Mouse (Mus musculus): ENCODE results near the gene Olfr301. TPM values are rescaled to one million over a fixed set of nuclear protein-coding genes. Genes with fewer than 3 reads are reported as not detected.

The Olfr301 gene
- not detected in 2 replicates for polyA plus RNA-seq (2015; fragmentation: Nextera tagmentation; extraction: Ambion mirVana)

GRCm38 (mm10) chr7:86403546-86403945, at the start of gene Olfr301:
Olfr301 (plus strand) TSS chr7:86403846.

GRCm38 (mm10) chr7:86366828-86367227, 36.8 kb upstream of the Olfr301 start, which contains the start of gene Olfr305:
Olfr305 (minus strand) TSS chr7:86366928.

GRCm38 (mm10) chr7:86386558-86386957, 17.1 kb upstream of the Olfr301 start, which contains the start of gene Olfr304:
Olfr304 (minus strand) TSS chr7:86386658.

GRCm38 (mm10) chr7:86397689-86398088, 6.0 kb upstream of the Olfr301 start, which contains the start of gene Olfr303:
Olfr303 (minus strand) TSS chr7:86397789.

GRCm38 (mm10) chr7:86459621-86460020, 56.0 kb downstream of the Olfr301 start, which contains the start of gene Olfr299:
Olfr299 (plus strand) TSS chr7:86459921.

Other genes with a start within 250 kb of the Olfr301 start
- gene Vmn2r75, start 232.1 kb upstream of the Olfr301 start, polyA plus RNA-seq (2015; fragmentation: Nextera tagmentation; extraction: Ambion mirVana), result not detected in 2 replicates
- not detected in 2 replicates for gene Vmn2r76, start 157.5 kb upstream of the Olfr301 start, polyA plus RNA-seq (2015; fragmentation: Nextera tagmentation; extraction: Ambion mirVana)
- not detected in 2 replicates for gene Olfr310, start 126.7 kb upstream of the Olfr301 start, polyA plus RNA-seq (2015; fragmentation: Nextera tagmentation; extraction: Ambion mirVana)
- not detected in 2 replicates for gene Olfr309, start 90.1 kb upstream of the Olfr301 start, polyA plus RNA-seq (2015; fragmentation: Nextera tagmentation; extraction: Ambion mirVana)
- not detected in 2 replicates for gene Olfr308, start 78.2 kb upstream of the Olfr301 start, polyA plus RNA-seq (2015; fragmentation: Nextera tagmentation; extraction: Ambion mirVana)
- not detected in 2 replicates for gene Olfr307, start 66.3 kb upstream of the Olfr301 start, polyA plus RNA-seq (2015; fragmentation: Nextera tagmentation; extraction: Ambion mirVana)
- gene Olfr305, start 36.9 kb upstream of the Olfr301 start, polyA plus RNA-seq (2015; fragmentation: Nextera tagmentation; extraction: Ambion mirVana), result not detected in 2 replicates
- gene Olfr304, start 17.2 kb upstream of the Olfr301 start, polyA plus RNA-seq (2015; fragmentation: Nextera tagmentation; extraction: Ambion mirVana), result not detected in 2 replicates
- not detected in 2 replicates for gene Olfr303, start 6.1 kb upstream of the Olfr301 start, polyA plus RNA-seq (2015; fragmentation: Nextera tagmentation; extraction: Ambion mirVana)
- gene Olfr299, start 56.1 kb downstream of the Olfr301 start, polyA plus RNA-seq (2015; fragmentation: Nextera tagmentation; extraction: Ambion mirVana), result not detected in 2 replicates
- not detected in 2 replicates for gene Olfr298, start 88.6 kb downstream of the Olfr301 start, polyA plus RNA-seq (2015; fragmentation: Nextera tagmentation; extraction: Ambion mirVana)
- not detected in 2 replicates for gene Olfr297, start 116.1 kb downstream of the Olfr301 start, polyA plus RNA-seq (2015; fragmentation: Nextera tagmentation; extraction: Ambion mirVana)
- gene Olfr295, start 180.0 kb downstream of the Olfr301 start, polyA plus RNA-seq (2015; fragmentation: Nextera tagmentation; extraction: Ambion mirVana), result not detected in 2 replicates
- gene Olfr294, start 212.8 kb downstream of the Olfr301 start, polyA plus RNA-seq (2015; fragmentation: Nextera tagmentation; extraction: Ambion mirVana), result not detected in 2 replicates
- not detected in 2 replicates for gene Olfr293, start 245.2 kb downstream of the Olfr301 start, polyA plus RNA-seq (2015; fragmentation: Nextera tagmentation; extraction: Ambion mirVana)